Mouse (Mus musculus): ENCODE data around the gene Cep63.

GRCm38 (mm10) chr9:102649917-102650527 is 23.7 kb upstream of the Cep63 start:
- TF ChIP-seq TCF12 (IDR thresholded peaks at IDR 0.05; ENCODE audit: insufficient read depth, poor library complexity, severe bottlenecking): no peak
- no peak for TF ChIP-seq USF1 (IDR thresholded peaks at IDR 0.05; ENCODE audit: low read depth)
- no peak for TF ChIP-seq E2F4 (IDR thresholded peaks at IDR 0.05; ENCODE audit: insufficient read depth)
- TF ChIP-seq POLR2A (IDR thresholded peaks at IDR 0.05; ENCODE audit: insufficient read length, low read depth): no peak
- TF ChIP-seq MYOG (IDR thresholded peaks at IDR 0.05; ENCODE audit: control insufficient read depth in 1 of 3, insufficient read depth in 1 of 3, insufficient read length in 2 of 3, low read depth in 2 of 3): no peak
- TF ChIP-seq TCF3 (IDR thresholded peaks at IDR 0.05; ENCODE audit: insufficient read length, low read depth): no peak
- no peak for TF ChIP-seq MAX (IDR thresholded peaks at IDR 0.05; ENCODE audit: low read depth)
- TF ChIP-seq MYOD1 (IDR thresholded peaks at IDR 0.05; ENCODE audit: control insufficient read depth in 1 of 3, insufficient read length in 2 of 3, low read depth in 2 of 3): peak in 2 of 3 experiments; percentile 13 to 27
- peak; percentile 81 for TF ChIP-seq CEBPB (IDR thresholded peaks at IDR 0.05; ENCODE audit: insufficient read depth, poor library complexity, severe bottlenecking)
- TF ChIP-seq POLR2AphosphoS2 (IDR thresholded peaks at IDR 0.05; ENCODE audit: insufficient read length, low read depth): no peak
- no peak for TF ChIP-seq REST (IDR thresholded peaks at IDR 0.05; ENCODE audit: insufficient read depth, insufficient read length)

All from myocyte (in vitro differentiated cells).